Mouse (Mus musculus) brain, embryonic 18.5 days (tissue): ENCODE results near the gene Kctd7.

Source experiments
- DNase-seq: peaks from one replicate; pipeline ENCODE4 v3.0.0-alpha.2; 2012; ENCODE audit warnings: low read depth, low spot score

The Kctd7 gene

GRCm38 (mm10) chr5:130144334-130145312 is at the start of gene Kctd7:
Gene Kctd7, plus strand, starts transcription at chr5:130144861.
- peak; percentile 97 for DNase-seq

- DNase-seq: no peak
These were observed 47.9 kb upstream of the Kctd7 start for GRCm38 (mm10) chr5:130096754-130097153.

- DNase-seq: no peak
These were observed 46.8 kb upstream of the Kctd7 start for GRCm38 (mm10) chr5:130097837-130098236.

- DNase-seq: no peak
These were observed 42.9 kb upstream of the Kctd7 start for GRCm38 (mm10) chr5:130101724-130102123.

DNA sequence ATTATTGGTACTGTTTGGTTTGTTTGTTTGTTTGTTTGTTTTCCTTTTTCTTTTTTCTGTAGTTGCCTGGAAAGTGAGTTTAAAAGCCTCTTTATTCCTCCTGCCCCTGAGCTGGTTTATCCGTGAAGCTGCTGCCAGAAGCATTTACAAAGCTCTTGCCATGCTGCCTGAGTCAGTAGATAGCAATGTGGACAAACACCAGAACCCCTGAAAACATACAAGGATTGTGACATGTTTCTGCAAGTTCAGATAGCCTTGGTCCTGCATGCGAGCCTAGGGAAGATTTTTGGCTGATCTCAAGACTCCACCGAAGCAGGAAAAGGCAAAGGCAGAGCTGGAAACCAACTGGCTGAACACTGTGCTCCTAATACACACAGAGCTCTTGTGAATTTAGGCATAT is 35.3 kb upstream of the Kctd7 start:
- no peak for DNase-seq

DNA sequence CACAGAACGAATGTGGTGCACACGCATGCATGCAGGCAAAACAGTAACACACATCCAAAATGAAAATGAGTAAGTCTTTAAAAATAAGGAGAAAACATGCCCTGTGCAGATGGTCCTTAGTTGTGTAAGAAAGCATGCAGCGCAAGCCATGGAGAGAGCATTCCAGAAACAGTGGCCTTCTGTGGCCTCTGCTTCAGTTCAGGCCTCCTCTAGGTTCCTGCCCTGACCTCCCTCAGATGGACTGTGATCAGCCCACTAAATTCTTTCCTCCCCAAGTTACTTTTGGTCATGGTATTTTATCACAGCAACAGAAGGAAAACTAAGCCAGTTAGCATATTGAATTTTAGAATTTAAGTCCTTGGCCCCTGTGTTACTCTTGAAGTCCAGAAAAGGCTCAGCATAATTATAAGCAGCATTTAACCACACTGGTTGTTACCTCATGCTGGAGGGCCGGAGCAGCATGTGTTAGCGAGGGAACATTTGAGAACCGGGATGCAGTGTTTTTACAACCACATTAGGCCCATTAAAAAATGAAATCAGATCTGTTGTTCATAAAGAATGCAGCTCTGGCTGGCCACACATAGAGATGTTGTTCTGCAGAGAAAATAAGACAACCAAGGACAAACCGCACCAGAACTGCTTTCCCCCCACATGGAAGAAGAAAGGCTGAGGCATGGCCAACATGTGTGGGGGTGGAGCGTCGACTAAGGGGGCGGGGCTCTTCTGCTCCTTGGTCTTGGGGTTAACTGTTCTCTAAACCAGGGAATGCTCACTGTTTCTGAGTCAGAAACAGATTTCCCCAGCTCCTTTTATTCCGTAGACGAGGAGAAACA is 33.8 kb upstream of the Kctd7 start:
- no peak for DNase-seq

- DNase-seq: no peak
These were observed 32.0 kb upstream of the Kctd7 start for GRCm38 (mm10) chr5:130112653-130113052.

- DNase-seq: no peak
These were observed 28.5 kb upstream of the Kctd7 start for GRCm38 (mm10) chr5:130116116-130116515.

DNA sequence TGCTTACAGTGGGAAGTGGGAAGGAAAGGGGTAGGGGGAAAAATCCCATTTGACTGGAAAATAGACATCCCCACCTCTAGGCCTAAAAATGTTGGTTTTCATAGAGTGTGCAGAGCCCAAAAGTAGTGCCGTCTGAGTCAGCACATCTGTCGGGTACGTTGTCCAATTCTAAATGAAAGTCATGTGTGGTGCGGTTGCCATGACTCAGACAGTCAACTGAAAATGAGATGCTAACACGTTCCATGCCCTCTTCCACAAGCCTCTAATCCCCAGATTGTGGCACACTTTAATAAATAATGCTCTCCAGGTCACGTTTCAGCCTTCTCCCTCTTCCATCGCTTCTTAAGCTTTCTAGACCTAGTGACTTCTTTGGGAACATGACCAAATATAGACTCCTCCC is 27.8 kb upstream of the Kctd7 start:
- DNase-seq: no peak

DNA sequence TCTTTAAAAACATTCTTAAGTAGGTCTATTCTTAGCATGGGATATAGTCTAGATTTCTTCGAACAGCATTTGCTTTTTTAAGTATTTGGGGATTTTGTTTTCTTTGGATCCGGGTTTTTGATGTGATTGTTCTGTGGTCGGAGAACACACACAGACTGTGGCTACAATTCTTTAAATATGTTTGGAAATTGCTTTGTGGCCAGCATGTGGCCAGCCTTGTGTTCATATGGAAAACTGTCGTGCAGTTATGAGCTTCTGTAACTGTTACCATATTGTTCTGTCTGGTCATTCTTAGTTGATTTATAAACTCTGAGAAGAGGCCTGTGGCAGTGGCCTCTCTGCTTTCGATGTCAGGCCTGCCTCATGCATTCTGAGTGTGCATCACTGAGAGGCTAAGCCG is 26.7 kb upstream of the Kctd7 start:
- DNase-seq: no peak

DNA sequence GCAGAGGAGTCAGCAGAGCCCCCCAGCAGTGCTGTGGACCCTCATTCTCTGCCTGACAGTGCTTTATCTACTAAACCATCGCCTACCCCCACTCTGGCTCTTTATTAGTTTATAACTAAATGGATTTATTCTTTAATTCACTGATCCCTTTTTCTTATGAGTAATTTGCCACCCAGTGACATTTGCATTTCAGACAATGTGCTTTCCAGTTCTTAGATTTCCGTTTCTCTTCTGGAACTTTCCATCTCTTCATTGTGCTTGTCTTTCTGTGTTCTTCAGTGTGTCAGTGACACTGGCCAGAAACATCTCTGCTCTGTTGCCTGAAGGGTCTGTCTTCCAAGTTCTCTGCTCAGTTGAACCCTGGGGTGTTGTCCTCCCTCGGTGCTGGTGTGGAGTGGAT is 25.4 kb upstream of the Kctd7 start:
- no peak for DNase-seq

DNA sequence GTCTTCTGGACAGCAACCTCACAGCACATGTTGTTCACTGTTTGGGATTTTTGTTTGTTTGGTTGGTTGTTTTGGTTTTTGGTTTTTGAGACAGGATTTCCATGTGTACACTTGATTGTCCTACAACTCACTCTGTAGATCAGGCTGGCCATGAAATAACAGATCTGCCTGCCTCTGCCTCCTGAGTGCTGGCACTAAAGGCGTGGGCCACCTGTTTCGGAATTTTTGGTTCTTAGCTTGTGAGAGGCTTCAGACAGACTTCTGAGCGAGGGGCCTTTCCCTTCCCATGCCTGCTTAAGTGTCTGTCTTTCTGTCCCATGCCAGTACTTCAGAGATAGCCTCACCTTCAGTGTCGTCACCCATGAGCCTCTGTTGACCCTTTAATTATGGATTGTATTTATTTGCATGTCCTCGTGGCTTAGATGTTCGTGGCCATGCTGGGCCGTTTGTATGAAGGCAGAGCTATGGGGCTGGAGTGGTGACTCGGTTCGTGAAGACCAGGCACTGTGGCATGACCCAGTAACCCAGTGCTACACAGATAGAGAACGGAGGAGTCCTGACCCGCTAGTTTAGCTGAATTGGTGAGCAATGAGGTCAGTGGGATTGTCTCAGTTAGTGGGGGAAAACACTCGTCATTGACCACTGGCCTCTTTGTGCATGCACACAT is 24.5 kb upstream of the Kctd7 start:
- no peak for DNase-seq

- no peak for DNase-seq
These were observed 23.8 kb upstream of the Kctd7 start for GRCm38 (mm10) chr5:130120904-130121303.

DNA sequence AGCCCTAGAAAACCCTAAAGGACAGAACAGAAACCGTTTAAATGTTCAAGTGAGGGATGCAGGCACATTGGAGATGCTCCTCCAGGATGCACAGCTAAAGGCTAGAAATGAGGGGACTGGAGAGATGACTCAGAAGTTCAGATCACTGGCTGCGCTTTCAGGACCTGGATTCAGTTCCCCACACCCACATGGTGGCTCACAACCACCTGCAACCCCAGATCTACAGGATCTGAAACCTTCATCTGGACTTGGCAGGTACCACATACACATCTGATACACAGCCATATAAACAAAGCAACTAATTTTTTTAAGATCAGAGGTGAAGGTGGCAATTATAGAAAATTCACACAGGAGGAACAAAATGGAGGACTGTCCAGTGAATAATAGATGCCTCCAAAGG is 22.3 kb upstream of the Kctd7 start:
- no peak for DNase-seq

DNA sequence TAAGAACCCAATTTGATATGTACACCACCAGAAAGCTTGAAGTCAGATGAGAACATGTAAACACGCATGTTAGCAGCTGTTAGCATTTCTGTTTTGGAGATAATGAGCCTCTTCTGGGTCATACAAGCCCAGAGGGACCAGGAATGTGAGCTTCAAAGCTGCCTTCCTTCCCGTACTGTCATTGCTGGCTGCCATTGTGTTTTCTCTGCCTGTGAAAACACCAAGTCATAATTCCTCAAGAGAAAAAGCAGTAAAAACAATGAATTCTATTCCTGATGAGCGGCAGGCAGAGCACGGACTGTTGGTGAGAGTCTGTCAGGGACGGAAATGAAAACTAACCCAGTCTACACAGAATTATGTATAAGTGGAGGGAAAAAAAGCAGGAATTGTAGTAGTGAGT is 20.4 kb upstream of the Kctd7 start:
- no peak for DNase-seq

GRCm38 (mm10) chr5:130128686-130129523 is 15.8 kb upstream of the Kctd7 start:
- no peak for DNase-seq

DNA sequence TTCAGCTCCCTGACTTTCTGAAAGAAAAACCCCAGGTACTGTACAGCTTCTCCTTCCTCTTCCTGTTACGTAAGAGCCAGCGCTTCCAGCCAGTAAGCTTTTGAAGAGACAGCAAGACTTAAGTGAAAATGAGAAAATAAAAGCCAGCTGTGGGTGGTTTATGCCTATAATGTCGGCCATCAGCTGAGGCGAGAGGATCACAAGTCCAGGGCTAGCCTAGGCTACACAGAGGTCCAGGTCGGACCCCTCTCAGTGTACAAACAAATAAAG is 15.2 kb upstream of the Kctd7 start:
- DNase-seq: no peak

- DNase-seq: no peak
These were observed 8.1 kb upstream of the Kctd7 start for GRCm38 (mm10) chr5:130136597-130136996.

DNA sequence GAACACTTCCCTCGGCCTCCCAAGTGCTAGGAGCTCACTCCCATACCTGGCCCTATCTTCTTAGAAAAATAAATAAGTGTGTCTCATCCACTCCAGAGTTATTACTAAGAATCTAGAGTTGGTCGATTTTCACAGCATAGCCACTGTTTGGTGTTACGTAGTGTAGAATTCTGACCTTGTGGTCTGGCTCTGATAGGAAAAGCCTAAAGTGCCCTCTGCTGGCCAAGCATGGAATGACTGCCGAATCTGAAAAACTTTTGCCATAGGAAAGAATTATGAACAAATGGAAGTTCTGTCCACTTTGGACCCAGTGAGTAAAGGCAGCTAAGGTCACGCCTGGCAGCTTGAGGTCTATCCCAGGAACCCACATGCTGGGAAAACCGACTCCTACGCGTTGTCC is 5.3 kb upstream of the Kctd7 start:
- DNase-seq: no peak

GRCm38 (mm10) chr5:130141138-130141537 is 3.5 kb upstream of the Kctd7 start:
- no peak for DNase-seq

DNA sequence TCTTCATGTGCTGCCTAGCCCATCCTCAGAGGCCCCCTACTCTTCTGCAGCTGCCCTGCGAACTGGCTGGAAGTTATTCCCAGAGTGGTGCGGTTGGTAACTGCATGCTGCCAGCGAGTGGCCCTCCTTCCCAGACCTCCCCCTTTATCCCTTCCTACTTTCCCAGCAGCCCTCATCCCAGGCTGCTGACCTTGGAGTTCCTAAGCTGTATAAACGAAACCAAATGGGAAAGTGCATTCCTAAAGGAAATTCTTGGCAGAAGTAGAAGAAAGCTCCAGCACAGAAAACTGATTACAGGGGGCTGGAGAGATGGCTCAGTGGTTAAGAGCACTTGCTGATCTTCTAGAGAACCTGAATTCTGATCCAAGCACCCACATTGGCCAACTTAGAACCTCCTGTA is 2.6 kb upstream of the Kctd7 start:
- no peak for DNase-seq
